Mouse (Mus musculus) induced T-regulatory cell, adult 2 months (primary cell): ENCODE results near the gene Anapc1.
A peak's percentile ranks its signal among the peaks of the same experiment; 100 is the strongest.

Experiments used
- DNase-seq: peaks from one replicate; pipeline ENCODE4 v3.0.0-alpha.2; 2012; ENCODE audit warnings: low read depth

Anapc1 gene

DNA sequence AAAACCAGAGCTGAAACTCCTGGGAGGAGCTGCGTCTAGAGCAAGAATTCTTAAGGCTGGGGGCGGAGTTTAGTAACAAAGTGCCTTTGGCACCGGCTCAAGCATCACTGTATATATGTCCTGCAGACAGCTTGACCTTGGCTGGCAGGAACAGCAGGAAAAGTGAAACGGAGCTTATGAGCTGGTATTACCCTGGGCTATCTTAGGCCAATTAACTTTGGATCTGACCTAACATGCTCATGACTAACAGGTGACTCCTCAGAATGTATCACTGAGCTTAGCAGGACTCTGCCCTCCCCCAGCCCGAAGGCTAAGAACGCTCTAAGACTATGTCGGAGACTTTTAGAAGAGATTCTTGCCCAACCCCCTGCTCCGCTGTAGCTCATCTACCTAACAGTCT lies 121.3 kb downstream of the Anapc1 start:
- DNase-seq: no peak

GRCm38 (mm10) chr2:128564195-128564594 lies 123.0 kb downstream of the Anapc1 start:
- peak; percentile 45 for DNase-seq
